Mouse (Mus musculus): Measurements from ENCODE around the gene Itpr3. TPM values are rescaled to one million over a fixed set of nuclear protein-coding genes. Genes with fewer than 3 reads are reported as not detected.
A peak's percentile ranks its signal among the peaks of the same experiment; 100 is the strongest.

Gene Itpr3
- polyA plus RNA-seq, 1 experiment from 2014 or later: 13.0 TPM

DNA sequence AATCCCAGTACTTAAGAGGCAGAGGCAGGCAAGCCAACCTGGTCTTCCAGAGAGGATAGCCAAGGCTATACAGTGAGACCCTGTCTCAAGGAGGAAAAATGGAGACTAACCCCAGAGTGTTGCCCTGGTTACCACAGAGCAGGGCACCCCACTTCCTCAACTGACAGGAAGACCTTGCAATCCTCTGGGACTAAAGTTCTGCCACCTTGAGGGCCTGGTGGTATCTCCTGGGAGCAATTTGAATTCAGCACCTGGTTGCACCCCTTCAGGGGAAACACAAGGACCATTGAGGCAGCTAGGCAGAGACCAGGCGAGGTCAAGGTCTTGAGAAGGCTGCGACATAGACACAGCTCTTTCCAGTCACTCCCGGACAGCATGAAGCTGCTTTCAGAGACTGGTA lies 31.2 kb upstream of the Itpr3 start:
- Histone ChIP-seq H3K36me3 (peaks cover 21% of the 10 kb centered on the region), H3K27me3 (replicated peaks) (no peaks in the 10 kb centered on the region), H3K4me1 (replicated peaks) (peaks cover 16% of the 10 kb centered on the region; the same call in 1 of the 2 replicates), H3K9me3 (no peaks in the 10 kb centered on the region), H3K9ac (no peak overlapping the region), H3K4me2 (replicated peaks) (no peak overlapping the region), H3K4me3 (replicated peaks) (no peak overlapping the region), H3K27ac (no peak overlapping the region)
- no peak for ATAC-seq
- WGBS: 94% methylated on average over 3 of the region's 3 CpGs

DNA sequence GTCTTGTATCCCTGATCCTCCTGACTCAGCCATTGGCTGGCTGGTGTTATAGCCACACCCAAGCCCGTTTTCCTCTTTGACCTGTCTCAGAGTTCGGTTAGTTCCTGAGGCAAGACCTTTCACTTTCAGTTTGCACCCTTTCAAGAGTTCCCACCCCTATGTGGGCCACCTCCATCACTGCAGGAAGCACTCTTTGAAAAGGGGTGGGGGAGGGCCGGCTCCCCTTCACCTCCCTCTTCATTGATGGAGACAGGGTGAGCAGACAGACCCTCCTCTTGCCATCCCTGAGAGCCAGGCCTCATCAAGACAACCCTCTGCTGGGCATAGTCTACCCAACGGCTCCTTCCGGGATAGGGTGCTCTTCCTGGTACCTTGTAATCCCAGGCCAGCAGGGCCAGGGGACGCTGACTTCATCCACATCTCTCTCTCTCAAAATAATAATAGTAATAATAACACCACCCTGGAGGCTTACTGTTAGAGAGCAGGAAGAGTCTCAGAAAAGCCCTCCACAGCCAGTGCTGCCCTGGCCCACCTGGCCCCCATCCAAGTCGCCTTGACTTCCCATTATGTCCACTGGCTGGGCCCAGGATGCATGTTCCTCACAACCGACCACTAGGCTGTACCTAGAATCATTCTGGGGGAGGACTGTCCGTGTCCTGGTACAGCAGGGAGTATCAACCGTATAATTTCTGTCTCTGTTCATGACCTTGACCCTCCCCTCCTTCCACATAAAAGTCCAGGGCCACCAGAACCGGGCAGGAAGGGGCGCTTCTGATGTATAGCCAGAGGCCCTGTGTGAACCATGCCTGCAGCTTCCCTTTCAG lies 29.4 kb upstream of the Itpr3 start:
- peak overlapping the region; percentile 93 for H3K9ac ChIP-seq
- WGBS: 21% methylated on average over 12 of the region's 12 CpGs
- peaks cover 20% of the 10 kb centered on the region; the same call in 1 of the 2 replicates for H3K4me1 ChIP-seq (replicated peaks)
- H3K36me3 ChIP-seq: peaks cover 12% of the 10 kb centered on the region
- ATAC-seq: peak; percentile 54
- H3K27ac ChIP-seq: peak overlapping the region; percentile 56
- peak overlapping the region; percentile 83 for H3K4me2 ChIP-seq (replicated peaks)
- peak overlapping the region; percentile 66 for H3K4me3 ChIP-seq (replicated peaks)
- no peaks in the 10 kb centered on the region for H3K9me3 ChIP-seq
- no peaks in the 10 kb centered on the region for H3K27me3 ChIP-seq (replicated peaks)

DNA sequence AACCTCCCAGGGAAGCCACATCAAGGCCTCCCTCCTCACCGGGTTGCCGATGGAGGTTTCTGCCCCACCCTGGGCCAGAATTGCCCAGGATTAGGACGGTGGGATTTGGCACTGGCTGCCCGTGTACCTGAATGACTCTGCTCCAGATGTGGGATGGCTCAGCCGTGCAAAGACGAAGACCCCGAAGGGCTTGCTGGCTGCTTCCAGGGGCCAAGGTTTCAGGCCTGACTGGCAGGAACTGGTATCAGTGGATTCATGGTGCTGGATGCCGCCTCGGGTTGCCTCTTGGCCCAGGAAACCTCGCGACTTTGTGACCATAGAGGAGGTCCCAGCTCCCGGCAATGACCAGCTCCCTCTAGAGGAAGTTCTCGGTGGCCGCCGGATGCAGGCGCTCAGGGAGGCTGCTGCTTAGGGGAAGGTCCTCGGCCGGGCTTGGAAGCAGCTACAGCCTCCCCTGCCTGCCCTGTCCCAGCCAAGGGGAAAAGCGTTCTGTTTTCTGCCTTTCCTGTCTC lies 28.8 kb upstream of the Itpr3 start:
- WGBS: under 1% methylated on average over 19 of the region's 19 CpGs
- Histone ChIP-seq H3K27ac (peak overlapping the region; percentile 73), H3K9ac (peak overlapping the region; percentile 93), H3K4me1 (replicated peaks) (peaks cover 26% of the 10 kb centered on the region; the same call in 1 of the 2 replicates), H3K9me3 (no peaks in the 10 kb centered on the region), H3K27me3 (replicated peaks) (no peaks in the 10 kb centered on the region), H3K4me3 (replicated peaks) (peak overlapping the region; percentile 66), H3K4me2 (replicated peaks) (peak overlapping the region; percentile 83), H3K36me3 (peaks cover 10% of the 10 kb centered on the region; the same call in 1 of the 2 replicates)
- peak; percentile 86 for ATAC-seq

DNA sequence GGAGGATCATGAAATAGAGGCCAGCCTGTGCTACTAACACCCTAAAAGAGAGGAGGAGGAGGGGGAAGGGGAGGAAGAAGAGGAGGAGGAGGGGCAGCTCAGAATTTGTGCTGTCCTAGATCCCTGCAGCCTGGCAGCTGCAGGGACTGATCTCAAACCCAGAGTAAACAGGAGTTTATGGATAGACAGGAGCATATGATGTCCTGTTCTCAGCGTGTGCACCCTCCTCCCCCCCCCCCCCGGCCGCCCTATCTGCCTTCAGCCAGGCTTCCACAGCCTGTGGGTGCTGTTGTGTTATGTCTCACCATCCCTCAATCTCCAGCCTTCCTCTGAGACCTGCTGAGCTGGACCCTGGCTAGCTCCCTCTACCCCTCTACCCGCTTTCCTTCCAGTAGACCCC lies 28.2 kb upstream of the Itpr3 start, which contains the start of gene Bak1:
TSS of gene Bak1 (minus strand) at position 101 of the 400 bp plus-strand sequence.
- Histone ChIP-seq H3K9ac (peak within 1 kb of the TSS; percentile 93), H3K9me3 (no peaks in the 10 kb centered on the region), H3K4me1 (replicated peaks) (peaks cover 26% of the 10 kb centered on the region; the same call in 1 of the 2 replicates), H3K27me3 (replicated peaks) (no peaks in the 10 kb centered on the region), H3K4me3 (replicated peaks) (peak within 1 kb of the TSS; percentile 66), H3K4me2 (replicated peaks) (peak within 1 kb of the TSS; percentile 83), H3K27ac (peak within 1 kb of the TSS; percentile 73), H3K36me3 (peaks cover 6% of the 10 kb centered on the region; the same call in 1 of the 2 replicates)
- 70% methylated on average over 3 of the region's 4 CpGs for whole genome bisulfite sequencing
- ATAC-seq: no peak

DNA sequence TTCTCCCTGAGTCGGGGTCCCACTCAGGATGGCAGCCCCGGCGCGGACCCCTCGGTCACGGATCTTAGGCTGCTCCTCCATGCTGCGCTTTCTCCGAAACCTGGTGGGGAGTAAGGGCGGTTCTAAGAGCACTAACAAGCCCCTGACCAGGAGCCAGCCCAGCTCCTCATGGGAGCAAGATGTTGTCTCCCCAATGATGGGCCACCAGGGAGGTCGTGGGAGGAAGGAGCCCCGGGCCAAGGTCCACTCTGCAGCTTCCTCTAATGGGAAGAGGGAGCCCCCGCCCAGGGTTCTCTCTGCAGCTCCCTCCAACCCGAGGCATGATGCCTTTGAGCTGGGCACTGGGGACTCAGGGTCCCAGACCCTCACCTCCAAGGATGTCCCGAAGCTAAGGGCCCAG lies 27.7 kb upstream of the Itpr3 start:
- no peaks in the 10 kb centered on the region for H3K27me3 ChIP-seq (replicated peaks)
- H3K9me3 ChIP-seq: no peaks in the 10 kb centered on the region
- no peak overlapping the region for H3K9ac ChIP-seq
- H3K36me3 ChIP-seq: peaks cover 6% of the 10 kb centered on the region; the same call in 1 of the 2 replicates
- no peak for ATAC-seq
- no peak overlapping the region for H3K4me2 ChIP-seq (replicated peaks)
- H3K4me1 ChIP-seq (replicated peaks): peaks cover 26% of the 10 kb centered on the region; the same call in 1 of the 2 replicates
- no peak overlapping the region for H3K27ac ChIP-seq
- H3K4me3 ChIP-seq (replicated peaks): no peak overlapping the region
- WGBS: 90% methylated on average over 14 of the region's 14 CpGs

DNA sequence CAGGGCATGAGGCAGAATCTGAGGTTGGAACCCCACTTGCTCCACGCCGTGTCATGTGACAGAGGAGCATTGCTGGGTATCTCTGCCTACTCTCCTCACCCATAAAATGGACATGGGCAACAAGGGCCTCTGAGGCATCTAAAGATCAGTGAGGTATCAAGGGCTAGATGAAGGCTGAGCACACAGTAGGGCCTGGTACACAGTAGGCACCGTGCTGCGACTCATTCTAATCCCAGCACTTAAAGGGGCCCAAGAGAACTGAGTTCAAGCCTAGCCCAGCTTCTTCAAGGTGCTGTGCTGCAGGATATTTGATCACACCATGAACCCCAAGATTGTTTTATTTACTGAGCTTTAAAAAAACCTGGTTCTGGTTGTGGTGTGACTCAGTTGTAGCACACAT lies 26.2 kb upstream of the Itpr3 start:
- Histone ChIP-seq H3K9ac (no peak overlapping the region), H3K9me3 (no peaks in the 10 kb centered on the region), H3K27ac (no peak overlapping the region), H3K4me2 (replicated peaks) (no peak overlapping the region), H3K4me1 (replicated peaks) (peaks cover 26% of the 10 kb centered on the region; the same call in 1 of the 2 replicates), H3K4me3 (replicated peaks) (no peak overlapping the region), H3K36me3 (no peaks in the 10 kb centered on the region), H3K27me3 (replicated peaks) (no peaks in the 10 kb centered on the region)
- no peak for ATAC-seq
- WGBS: 92% methylated on average over 4 of the region's 4 CpGs

DNA sequence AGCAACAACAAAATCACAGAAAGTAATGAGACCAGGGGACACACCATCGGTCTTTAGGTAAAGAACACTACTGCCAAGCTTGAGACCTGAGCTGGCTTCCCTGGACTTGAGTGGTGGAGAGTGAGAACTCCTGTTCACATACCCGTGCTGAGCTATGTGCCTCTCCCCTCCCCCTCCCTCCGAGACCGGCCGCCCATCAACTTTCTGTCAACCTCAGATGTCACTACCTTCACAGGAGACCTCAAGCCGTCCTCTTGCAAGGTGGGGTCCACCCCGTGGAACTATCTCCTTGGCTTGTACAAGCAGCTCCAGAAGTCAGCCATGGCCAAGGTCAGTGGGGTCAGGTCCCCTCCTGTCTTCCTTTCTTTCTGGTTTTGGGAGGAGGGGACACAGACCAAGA lies 24.8 kb upstream of the Itpr3 start:
- no peak for ATAC-seq
- 52% methylated on average over 7 of the region's 7 CpGs for WGBS
- Histone ChIP-seq H3K27me3 (replicated peaks) (no peaks in the 10 kb centered on the region), H3K9ac (no peak overlapping the region), H3K27ac (no peak overlapping the region), H3K4me1 (replicated peaks) (peaks cover 20% of the 10 kb centered on the region; the same call in 1 of the 2 replicates), H3K4me3 (replicated peaks) (no peak overlapping the region), H3K9me3 (no peaks in the 10 kb centered on the region), H3K36me3 (no peaks in the 10 kb centered on the region), H3K4me2 (replicated peaks) (peak overlapping the region; percentile 49; the same call in 1 of the 2 replicates)

DNA sequence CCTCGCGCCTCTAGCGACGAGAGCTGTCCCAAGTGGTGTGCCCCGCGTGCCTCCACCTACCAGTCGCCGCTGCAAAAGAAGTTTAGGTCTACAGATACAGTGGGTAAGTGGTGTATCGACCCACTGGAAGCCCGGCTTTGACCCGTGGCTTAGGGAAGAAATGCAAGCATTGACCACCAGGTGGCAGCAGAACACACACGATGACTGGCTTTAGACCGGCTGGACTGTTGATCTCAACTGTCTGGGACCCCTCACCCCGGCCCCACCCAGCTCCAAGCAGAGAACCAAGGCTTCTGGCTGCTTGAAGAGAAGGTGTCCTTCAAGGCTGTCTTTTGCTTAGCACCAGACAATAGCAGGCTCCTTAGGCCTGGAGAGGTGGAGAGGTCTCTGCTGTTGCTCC lies 24.2 kb upstream of the Itpr3 start:
- Histone ChIP-seq H3K27ac (no peak overlapping the region), H3K4me1 (replicated peaks) (peaks cover 20% of the 10 kb centered on the region; the same call in 1 of the 2 replicates), H3K4me2 (replicated peaks) (peak overlapping the region; percentile 49), H3K27me3 (replicated peaks) (no peaks in the 10 kb centered on the region), H3K9ac (no peak overlapping the region), H3K36me3 (no peaks in the 10 kb centered on the region), H3K9me3 (no peaks in the 10 kb centered on the region), H3K4me3 (replicated peaks) (no peak overlapping the region)
- WGBS: under 1% methylated on average over 14 of the region's 14 CpGs
- peak; percentile 46; the same call in 1 of the 2 replicates for ATAC-seq

DNA sequence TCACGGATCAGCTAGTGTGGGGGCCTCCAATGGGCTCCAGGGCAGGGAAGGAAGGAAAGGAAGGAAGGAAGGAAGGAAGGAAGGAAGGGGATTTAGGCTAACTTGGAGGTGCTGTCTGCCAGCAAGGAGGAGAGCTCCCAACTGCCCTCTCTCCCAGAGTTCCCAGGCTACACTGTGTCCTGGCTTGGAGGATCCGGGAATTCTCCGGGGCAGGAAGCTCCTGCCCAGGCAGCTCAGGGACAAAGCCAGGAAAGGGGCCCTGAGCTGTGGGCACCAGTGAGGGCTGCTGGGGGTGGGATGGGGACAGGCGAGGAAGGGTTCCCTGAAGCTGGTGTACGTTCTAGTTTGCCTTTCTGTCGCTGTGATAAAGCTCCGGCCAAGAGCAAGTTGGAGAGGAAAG lies 20.6 kb upstream of the Itpr3 start:
- Histone ChIP-seq H3K36me3 (no peaks in the 10 kb centered on the region), H3K27me3 (replicated peaks) (no peaks in the 10 kb centered on the region), H3K4me2 (replicated peaks) (no peak overlapping the region), H3K27ac (no peak overlapping the region), H3K9me3 (no peaks in the 10 kb centered on the region), H3K4me1 (replicated peaks) (peaks cover 45% of the 10 kb centered on the region), H3K4me3 (replicated peaks) (no peak overlapping the region), H3K9ac (no peak overlapping the region)
- no peak for ATAC-seq
- 76% methylated on average over 7 of the region's 7 CpGs for WGBS

DNA sequence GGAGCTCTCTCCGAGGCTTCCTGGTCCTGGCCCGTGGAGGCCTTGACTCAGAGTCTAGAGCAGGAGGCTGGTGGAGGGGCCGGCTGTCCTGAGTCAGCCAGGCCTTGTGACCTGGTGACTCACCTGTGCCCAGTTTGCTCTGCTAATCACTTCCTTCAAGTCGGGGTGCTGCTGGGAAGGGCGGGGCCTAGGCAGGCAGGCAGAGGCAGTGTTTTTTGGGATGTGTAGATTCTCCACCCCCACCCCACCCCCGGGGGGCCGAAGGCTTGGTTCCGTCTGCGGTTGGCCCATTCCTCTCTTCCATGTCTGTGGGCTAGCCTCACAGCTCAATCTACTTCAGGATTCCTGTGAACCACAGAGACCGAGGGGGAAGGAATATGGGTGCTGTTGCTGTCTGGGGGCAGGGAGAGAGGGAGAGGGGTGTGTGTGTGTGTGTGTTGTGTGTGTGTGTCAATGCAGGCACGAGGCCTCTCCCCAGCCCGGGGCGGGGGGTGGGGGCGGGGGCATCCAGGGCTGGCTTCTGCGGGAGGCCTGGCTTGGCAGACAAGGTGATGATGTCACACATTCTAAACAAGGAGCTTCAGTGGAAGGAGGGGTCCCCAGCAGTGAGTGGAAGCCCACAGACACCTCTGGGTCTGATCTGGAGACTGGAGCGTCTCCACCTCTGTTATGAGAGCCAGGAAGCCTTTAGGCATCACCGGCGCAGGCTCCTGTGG lies 18.6 kb upstream of the Itpr3 start:
- WGBS: 28% methylated on average over 18 of the region's 18 CpGs
- H3K9me3 ChIP-seq: no peaks in the 10 kb centered on the region
- no peak overlapping the region for H3K9ac ChIP-seq
- H3K4me3 ChIP-seq (replicated peaks): no peak overlapping the region
- peak overlapping the region; percentile 37 for H3K27ac ChIP-seq
- H3K4me2 ChIP-seq (replicated peaks): peak overlapping the region; percentile 15
- peaks cover 45% of the 10 kb centered on the region for H3K4me1 ChIP-seq (replicated peaks)
- no peaks in the 10 kb centered on the region for H3K27me3 ChIP-seq (replicated peaks)
- peak; percentile 75 for ATAC-seq
- H3K36me3 ChIP-seq: no peaks in the 10 kb centered on the region

DNA sequence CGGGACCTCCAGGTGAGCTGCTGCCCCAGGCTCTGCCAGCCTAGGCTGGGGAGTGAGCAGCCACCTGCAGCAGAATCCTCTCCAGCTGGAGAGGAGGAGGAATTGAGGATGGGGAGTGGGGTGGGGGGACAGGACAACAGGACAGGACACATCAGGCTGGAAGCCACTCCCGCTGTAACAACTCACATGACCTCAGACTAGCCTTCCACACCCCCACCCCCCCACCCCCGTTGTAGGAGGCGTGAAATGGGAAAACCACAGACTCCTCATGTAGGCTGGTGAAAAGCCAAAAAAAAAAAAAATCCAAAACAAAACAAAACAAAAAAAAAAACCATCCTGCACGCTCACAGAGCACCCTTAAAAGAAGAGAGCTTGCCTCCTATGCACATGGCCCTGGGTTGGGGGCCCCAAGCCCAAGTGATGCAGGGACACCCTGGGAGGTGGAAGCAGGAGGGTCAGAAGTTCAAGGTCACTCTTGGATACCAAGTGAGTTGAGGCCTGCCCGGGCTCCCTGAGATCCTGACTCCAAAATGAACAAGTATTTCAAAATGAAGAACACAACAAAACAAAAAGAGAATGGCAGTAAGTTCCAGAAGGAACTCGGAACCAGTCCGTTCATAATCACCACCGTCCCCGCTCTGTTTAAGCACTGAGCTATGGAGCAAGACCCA lies 17.5 kb upstream of the Itpr3 start:
- Histone ChIP-seq H3K9me3 (no peaks in the 10 kb centered on the region), H3K4me2 (replicated peaks) (0 out of 2 replicates have a peak overlapping the region, but pooled peaks have one; percentile 3), H3K4me1 (replicated peaks) (peaks cover 45% of the 10 kb centered on the region), H3K27me3 (replicated peaks) (no peaks in the 10 kb centered on the region), H3K4me3 (replicated peaks) (no peak overlapping the region), H3K9ac (no peak overlapping the region), H3K36me3 (no peaks in the 10 kb centered on the region), H3K27ac (0 out of 2 replicates have a peak overlapping the region, but pooled peaks have one; percentile 19)
- WGBS: 73% methylated on average over 10 of the region's 10 CpGs
- no peak for ATAC-seq
